Comparison of ENCODE assay signal across 23 mouse cellular contexts in the genomic region with DNA sequence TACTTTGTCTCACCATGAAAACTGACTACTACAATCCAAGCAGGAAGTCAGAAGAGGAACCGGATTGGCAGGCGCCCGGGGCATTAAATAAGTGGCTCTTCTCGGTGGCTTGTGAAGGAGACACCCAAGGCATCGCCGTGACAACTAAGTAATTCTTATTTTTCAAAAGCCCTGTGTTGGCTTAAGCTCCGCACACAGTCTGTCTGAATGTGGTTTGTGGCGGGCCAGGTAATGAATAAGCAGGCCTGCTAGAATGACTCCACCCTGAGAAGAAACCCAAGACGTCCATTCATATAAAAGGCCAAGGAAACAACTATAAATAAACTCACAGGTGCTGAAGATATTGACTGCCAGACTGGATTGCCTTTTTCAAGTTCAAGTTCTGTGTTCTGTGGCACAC. TPM values are rescaled to one million over a fixed set of nuclear protein-coding genes. Genes with fewer than 3 reads are reported as not detected.
DNase-seq lines count a peak whose midpoint lies in the region; ATAC-seq and TF ChIP-seq lines count a peak whose summit lies in the region.
"Had no signal": no experiment of that assay in that cellular context is flagged by ENCODE, and none has a peak within 500 bp of the region (broad histone marks: within the 10 kb centered on the region; RNA-seq: fewer than 3 reads in every experiment).

No protein-coding gene starts in this region.

- no peaks in the 10 kb centered on the region for H3K27me3 ChIP-seq in lung, postnatal 0 days (replicated peaks; ENCODE audit: insufficient read depth, low read length)
- H3K27me3 ChIP-seq in liver, embryonic 12.5 days (replicated peaks), result no peaks in the 10 kb centered on the region
- H3K27me3 ChIP-seq: heart, embryonic 12.5 days; neural tube, embryonic 15.5 days had no signal

- WGBS in lung, postnatal 0 days, result 39% methylated on average over 9 of the region's 9 CpGs
- 46% methylated on average over 9 of the region's 9 CpGs for WGBS in liver, embryonic 12.5 days (ENCODE audit: insufficient replicate concordance)
- 7% methylated on average over 9 of the region's 9 CpGs for WGBS in macrophage (ENCODE audit: missing documents)

- ATAC-seq in lung, postnatal 0 days, result no peak
- ATAC-seq in liver, embryonic 12.5 days, result no peak
- ATAC-seq in megakaryocyte-erythroid progenitor cell, adult 5-6 weeks (replicated peaks; ENCODE audit: low FRiP score, low TSS enrichment, poor library complexity, severe bottlenecking), result no peak
- ATAC-seq: forebrain, embryonic 13.5 days; inflammation-experienced regulatory T-cells, adult 6 months had no signal

- DNase-seq in lung, postnatal 0 days (ENCODE audit: low spot score), result peak; percentile 25
- no peak for DNase-seq in lung, postnatal 10 days
- peak; percentile 40 for DNase-seq in induced T-regulatory cell, adult 2 months (ENCODE audit: low read depth)
- DNase-seq in thymus, postnatal 4 days, result no peak
- DNase-seq: adrenal gland, postnatal 10 days; cerebellum, adult 8-10 months; gastrocnemius, postnatal 14 days; heart, adult 11 months; heart, postnatal 14 days; kidney, adult 2 months; lung, adult 18-20 months; lung, postnatal 4 days; right cerebral cortex, adult 18-20 months had no signal

- TF ChIP-seq EP300 in lung, postnatal 0 days (IDR thresholded peaks at IDR 0.05), result no peak

- no peaks in the 10 kb centered on the region for H3K79me2 ChIP-seq in macrophage (ENCODE audit: inconsistent target)

- no peak overlapping the region for H3K4me3 ChIP-seq in lung, postnatal 0 days (ENCODE audit: low read depth, low read length)
- H3K4me3 ChIP-seq in liver, embryonic 12.5 days, result peak overlapping the region; percentile 77
- H3K4me3 ChIP-seq in macrophage (ENCODE audit: inconsistent target), result no peak overlapping the region
- H3K4me3 ChIP-seq: forebrain, embryonic 13.5 days; heart, embryonic 12.5 days; hindbrain, embryonic 13.5 days; midbrain, embryonic 10.5 days; neural tube, embryonic 15.5 days had no signal

- no peak overlapping the region for H3K9ac ChIP-seq in lung, postnatal 0 days (replicated peaks; ENCODE audit: low read depth)
- H3K9ac ChIP-seq in liver, embryonic 12.5 days, result peak overlapping the region; percentile 74
- H3K9ac ChIP-seq: forebrain, embryonic 13.5 days; heart, embryonic 12.5 days; hindbrain, embryonic 13.5 days; neural tube, embryonic 15.5 days had no signal

- H3K4me2 ChIP-seq in lung, postnatal 0 days (replicated peaks; ENCODE audit: low read depth, low read length), result no peak overlapping the region
- H3K4me2 ChIP-seq in liver, embryonic 12.5 days, result peak overlapping the region; percentile 88
- H3K4me2 ChIP-seq: forebrain, embryonic 13.5 days; heart, embryonic 12.5 days; hindbrain, embryonic 13.5 days; neural tube, embryonic 15.5 days had no signal

- H3K9me3 ChIP-seq in lung, postnatal 0 days (ENCODE audit: low read length), result no peaks in the 10 kb centered on the region
- no peaks in the 10 kb centered on the region for H3K9me3 ChIP-seq in liver, embryonic 12.5 days (replicated peaks)
- H3K9me3 ChIP-seq: forebrain, embryonic 13.5 days; heart, embryonic 12.5 days; hindbrain, embryonic 13.5 days; midbrain, embryonic 10.5 days; neural tube, embryonic 15.5 days had no signal

- no peak for TF ChIP-seq CTCF in lung, postnatal 0 days (IDR thresholded peaks at IDR 0.05)

- H3K27ac ChIP-seq in lung, postnatal 0 days (ENCODE audit: low read length), result no peak overlapping the region
- peak overlapping the region; percentile 99 for H3K27ac ChIP-seq in liver, embryonic 12.5 days
- peak overlapping the region; percentile 12; the same call in 1 of the 2 replicates for H3K27ac ChIP-seq in macrophage
- H3K27ac ChIP-seq: forebrain, embryonic 13.5 days; hindbrain, embryonic 13.5 days; kidney, postnatal 0 days; midbrain, embryonic 10.5 days; neural tube, embryonic 15.5 days had no signal

- peaks cover 3% of the 10 kb centered on the region; the same call in 1 of the 2 replicates for H3K4me1 ChIP-seq in lung, postnatal 0 days (ENCODE audit: insufficient read depth, low read depth, low read length)
- H3K4me1 ChIP-seq in liver, embryonic 12.5 days, result peaks cover 73% of the 10 kb centered on the region

- no peaks in the 10 kb centered on the region for H3K36me3 ChIP-seq in lung, postnatal 0 days (ENCODE audit: insufficient read depth, low read length)
- H3K36me3 ChIP-seq in liver, embryonic 12.5 days, result no peaks in the 10 kb centered on the region
- no peaks in the 10 kb centered on the region for H3K36me3 ChIP-seq in macrophage (ENCODE audit: inconsistent target)
- H3K36me3 ChIP-seq: heart, embryonic 12.5 days; hindbrain, embryonic 13.5 days; midbrain, embryonic 10.5 days; neural tube, embryonic 15.5 days had no signal

RNA-seq across cellular contexts. Expression of a gene that starts 3.5 kb away (rescaled TPM):
- 51.4 and 65.1 TPM in 2 replicates for polyA plus RNA-seq in lung, postnatal 0 days (2015; fragmentation: Nextera tagmentation; extraction: Ambion mirVana)
- polyA plus RNA-seq in liver, embryonic 12.5 days (2016; fragmentation: Nextera tagmentation; extraction: Ambion mirVana), result 31.7 and 33.5 TPM in 2 replicates
- 10 to 100 TPM in 7 of 26 experiments, 1 to 10 TPM in 19; 1.0 to 16.4 (median 7.5) TPM for total RNA-seq in macrophage (2018; cell fraction: chromatin; rRNA removed)
- 10 to 100 TPM in 7 of 26 experiments, 1 to 10 TPM in 19; 5.6 to 13.5 (median 8.4) TPM for total RNA-seq in macrophage (2018; cell fraction: cytosol; rRNA removed)
- 10 to 100 TPM in 2 of 26 experiments, 1 to 10 TPM in 24; 2.3 to 13.2 (median 5.4) TPM for total RNA-seq in macrophage (2018; cell fraction: nucleus; rRNA removed)
- 10.1 to 15.3 TPM (median 10.7 TPM) in 3 replicates for polyA plus RNA-seq in macrophage (2018)
- 21.2 and 30.6 TPM in 2 replicates for total RNA-seq in megakaryocyte-erythroid progenitor cell, adult 5-6 weeks (2014; fragmentation: Nextera tagmentation)
- 5.9 and 9.0 TPM in 2 replicates for total RNA-seq in megakaryocyte-erythroid progenitor cell, adult 5-6 weeks (2017)

RNA-seq across cellular contexts. Expression of a gene that starts 33.9 kb away (rescaled TPM):
- polyA plus RNA-seq in lung, postnatal 0 days (2015; fragmentation: Nextera tagmentation; extraction: Ambion mirVana), result 305 TPM in 2 replicates
- polyA plus RNA-seq in liver, embryonic 12.5 days (2016; fragmentation: Nextera tagmentation; extraction: Ambion mirVana), result 165 and 171 TPM in 2 replicates
- 100 to 1,000 TPM in 24 of 26 experiments, 10 to 100 TPM in 2; 70.8 to 161 (median 127) TPM for total RNA-seq in macrophage (2018; cell fraction: chromatin; rRNA removed)
- 100 to 1,000 TPM; 137 to 208 (median 174) TPM for total RNA-seq in macrophage (2018; cell fraction: cytosol; rRNA removed)
- total RNA-seq in macrophage (2018; cell fraction: nucleus; rRNA removed), result 100 to 1,000 TPM in 25 of 26 experiments, 10 to 100 TPM in 1; 95.0 to 217 (median 139) TPM
- polyA plus RNA-seq in macrophage (2018), result 144 to 219 TPM (median 175 TPM) in 3 replicates
- total RNA-seq in megakaryocyte-erythroid progenitor cell, adult 5-6 weeks (2014; fragmentation: Nextera tagmentation), result 93.1 and 106 TPM in 2 replicates
- 72.0 and 76.5 TPM in 2 replicates for total RNA-seq in megakaryocyte-erythroid progenitor cell, adult 5-6 weeks (2017)

Comparison
In these comparisons a context has a peak if more than half of its experiments do, and no peak if none do; other contexts are left out.
1. DNase-seq: peak in lung, postnatal 0 days (single experiment) and induced T-regulatory cell, adult 2 months (single experiment); none in lung, postnatal 10 days (single experiment) and thymus, postnatal 4 days (single experiment).